Mouse (Mus musculus) urinary bladder, adult 18-20 months (tissue): ENCODE data around the gene Tfip11.
"Not testable (repeated sequence)": the region's sequence is repeated elsewhere in the genome, so short reads cannot be mapped to it uniquely, and the experiment has no call there.

Experiments
- DNase-seq, 2 experiments: peaks; one replicate each; pipeline ENCODE4 v3.0.0; 2022; ENCODE audit warnings: low spot score in 2 of 2, mixed read lengths in 2 of 2

The Tfip11 gene

GRCm38 (mm10) chr5:112289819-112290535 is 36.2 kb upstream of the Tfip11 start:
- DNase-seq, result no peak

- DNase-seq, result no peak
Observed at GRCm38 (mm10) chr5:112290536-112290880, 35.6 kb upstream of the Tfip11 start.

GRCm38 (mm10) chr5:112291866-112292265 is 34.3 kb upstream of the Tfip11 start:
- DNase-seq, result no peak

- no peak for DNase-seq
Observed at GRCm38 (mm10) chr5:112292343-112292980, 33.7 kb upstream of the Tfip11 start.

GRCm38 (mm10) chr5:112293800-112294199 is 32.4 kb upstream of the Tfip11 start:
- no peak for DNase-seq

GRCm38 (mm10) chr5:112294696-112295095 is 31.5 kb upstream of the Tfip11 start:
- DNase-seq, result no peak

GRCm38 (mm10) chr5:112295162-112295561 is 31.0 kb upstream of the Tfip11 start:
- no peak for DNase-seq

GRCm38 (mm10) chr5:112295564-112295963 is 30.6 kb upstream of the Tfip11 start:
- no peak for DNase-seq

GRCm38 (mm10) chr5:112296404-112297181 is 29.6 kb upstream of the Tfip11 start:
- DNase-seq, result no peak

GRCm38 (mm10) chr5:112297257-112297656 is 28.9 kb upstream of the Tfip11 start:
- no peak for DNase-seq

GRCm38 (mm10) chr5:112298226-112298988 is 27.8 kb upstream of the Tfip11 start:
- no peak for DNase-seq

GRCm38 (mm10) chr5:112299399-112299798 is 26.8 kb upstream of the Tfip11 start:
- no peak for DNase-seq

GRCm38 (mm10) chr5:112300112-112300511 is 26.0 kb upstream of the Tfip11 start:
- DNase-seq, result no peak

GRCm38 (mm10) chr5:112300721-112301308 is 25.3 kb upstream of the Tfip11 start:
- DNase-seq, result no peak

- DNase-seq, result no peak
Observed at GRCm38 (mm10) chr5:112301694-112302093, 24.5 kb upstream of the Tfip11 start.

- no peak for DNase-seq
Observed at GRCm38 (mm10) chr5:112302310-112302709, 23.8 kb upstream of the Tfip11 start.

GRCm38 (mm10) chr5:112305842-112306241 is 20.3 kb upstream of the Tfip11 start:
- DNase-seq, result no peak

GRCm38 (mm10) chr5:112313222-112313885 is 12.8 kb upstream of the Tfip11 start:
- no peak for DNase-seq

GRCm38 (mm10) chr5:112316468-112316867 is 9.7 kb upstream of the Tfip11 start:
- DNase-seq, result no peak

GRCm38 (mm10) chr5:112317328-112317727 is 8.8 kb upstream of the Tfip11 start:
- DNase-seq, result no peak

- DNase-seq, result not testable (repeated sequence)
Observed at GRCm38 (mm10) chr5:112319343-112319742, 6.8 kb upstream of the Tfip11 start.
